Mouse (Mus musculus) hindlimb bud, embryonic 11.5 days (tissue): Measurements from ENCODE around the gene Fcgr2b.
"Not testable (repeated sequence)": the region's sequence is repeated elsewhere in the genome, so short reads cannot be mapped to it uniquely, and the experiment has no call there.

Experiments used
- DNase-seq: peaks from one replicate; pipeline ENCODE4 v3.0.0-alpha.2; 2012; ENCODE audit warnings: low read depth, low spot score; ENCODE audit errors: extremely low spot score

Fcgr2b gene

GRCm38 (mm10) chr1:170976447-170976846 lies at the start of gene Fcgr2b:
Gene Fcgr2b, minus strand, starts transcription at chr1:170976547.
- no peak for DNase-seq

GRCm38 (mm10) chr1:171019311-171019950 lies 43.1 kb upstream of the Fcgr2b start:
- DNase-seq: no peak

- no peak for DNase-seq
Measured at GRCm38 (mm10) chr1:171018737-171019136, 42.4 kb upstream of the Fcgr2b start, which contains the start of gene Fcgr4. Gene Fcgr4, plus strand, starts transcription at chr1:171018920.

GRCm38 (mm10) chr1:171017468-171018158 lies 41.3 kb upstream of the Fcgr2b start:
- no peak for DNase-seq

- DNase-seq: no peak
Measured at GRCm38 (mm10) chr1:171016676-171017356, 40.5 kb upstream of the Fcgr2b start.

- DNase-seq: no peak
Measured at GRCm38 (mm10) chr1:171011733-171012132, 35.4 kb upstream of the Fcgr2b start.

- DNase-seq: no peak
Measured at GRCm38 (mm10) chr1:171006905-171007304, 30.6 kb upstream of the Fcgr2b start.

- DNase-seq: no peak
Measured at GRCm38 (mm10) chr1:171006335-171006734, 30.0 kb upstream of the Fcgr2b start.

- no peak for DNase-seq
Measured at GRCm38 (mm10) chr1:171005586-171005985, 29.2 kb upstream of the Fcgr2b start.

- no peak for DNase-seq
Measured at GRCm38 (mm10) chr1:171005081-171005480, 28.7 kb upstream of the Fcgr2b start.

- no peak for DNase-seq
Measured at GRCm38 (mm10) chr1:170999811-171000210, 23.5 kb upstream of the Fcgr2b start.

- DNase-seq: no peak
Measured at GRCm38 (mm10) chr1:170997756-170998655, 21.7 kb upstream of the Fcgr2b start.

GRCm38 (mm10) chr1:170996753-170997152 lies 20.4 kb upstream of the Fcgr2b start:
- peak; percentile 41 for DNase-seq

GRCm38 (mm10) chr1:170996034-170996433 lies 19.7 kb upstream of the Fcgr2b start:
- DNase-seq: no peak

GRCm38 (mm10) chr1:170992550-170992949 lies 16.2 kb upstream of the Fcgr2b start:
- no peak for DNase-seq

- no peak for DNase-seq
Measured at GRCm38 (mm10) chr1:170989656-170990055, 13.3 kb upstream of the Fcgr2b start.

GRCm38 (mm10) chr1:170985861-170986260 lies 9.5 kb upstream of the Fcgr2b start:
- DNase-seq: no peak

GRCm38 (mm10) chr1:170985092-170985491 lies 8.7 kb upstream of the Fcgr2b start:
- DNase-seq: no peak

GRCm38 (mm10) chr1:170983066-170983465 lies 6.7 kb upstream of the Fcgr2b start:
- no peak for DNase-seq

GRCm38 (mm10) chr1:170982301-170982700 lies 6.0 kb upstream of the Fcgr2b start:
- no peak for DNase-seq

GRCm38 (mm10) chr1:170981679-170982078 lies 5.3 kb upstream of the Fcgr2b start:
- not testable (repeated sequence) for DNase-seq
